Mouse (Mus musculus) thymus, adult 2 months (tissue): Measurements from ENCODE around the gene Prtg.

ENCODE experiments used
- CTCF ChIP-seq: fragments of 200-500 bp; IDR thresholded peaks from 2 replicates; pipeline ENCODE4 v1.5.1; 2012; ENCODE audit warnings: mild to moderate bottlenecking, control low read depth, low read length, moderate library complexity, borderline replicate concordance; ENCODE audit not compliant: control insufficient read depth, poor library complexity, insufficient read depth; ENCODE audit errors: extremely low read depth
- POLR2A ChIP-seq: fragments of 200-500 bp; IDR thresholded peaks from 2 replicates; pipeline ENCODE4 v1.6.1; 2012; ENCODE audit warnings: mild to moderate bottlenecking, low read length, control low read depth, moderate library complexity; ENCODE audit not compliant: control insufficient read depth, poor library complexity, insufficient read depth; ENCODE audit errors: extremely low read depth

DNA sequence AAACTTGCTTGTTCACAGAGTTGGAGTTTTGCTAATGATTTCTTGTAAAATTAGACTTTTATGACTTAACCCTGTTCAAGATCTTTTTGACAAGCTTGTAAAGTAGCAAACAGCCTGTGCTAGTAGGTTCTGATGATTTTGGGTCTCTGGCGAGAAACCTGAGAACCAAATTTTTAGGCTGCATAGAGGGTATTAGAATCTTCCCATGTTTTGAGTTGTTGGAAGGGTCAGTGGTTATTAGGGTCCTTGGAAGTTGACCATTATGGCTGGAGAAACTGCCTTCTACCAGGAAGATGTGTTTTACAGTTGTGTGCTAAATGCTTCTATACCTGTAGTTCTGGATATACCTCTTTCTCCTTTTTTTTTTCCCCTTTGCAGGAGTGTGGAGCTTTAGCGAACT lies 2.4 kb downstream of the Prtg start:
- no peak for TF ChIP-seq POLR2A
- no peak for TF ChIP-seq CTCF
